Mouse (Mus musculus) gastrocnemius, postnatal 4 days (tissue): ENCODE results near the gene Fam83f. TPM values are rescaled to one million over a fixed set of nuclear protein-coding genes. Genes with fewer than 3 reads are reported as not detected.

Experiments used
- DNase-seq, 2 experiments: peaks; one replicate each; pipeline ENCODE4 v3.0.0; 2021 to 2022; ENCODE audit warnings: low spot score in 2 of 2, mixed read lengths in 2 of 2
- long read RNA-seq, 2 experiments: library from polyadenylated mRNA; stranded (forward); transcript quantifications; one replicate each; pipeline ENCODE4 v2.0.0; 2021
- total RNA-seq, 2 experiments: library from RNA; stranded (reverse); gene quantifications; 2 replicates each; pipeline ENCODE4 v1.2.3; 2021

The Fam83f gene
- total RNA-seq: under 1 TPM; 0.70 to 0.93 TPM
- long read RNA-seq, experiment 1, partial matches to known transcripts: 0 of 2 reads
- long read RNA-seq, experiment 1, other reads (novel, unspliced or antisense): 1 of 2 reads
- long read RNA-seq, experiment 2, partial matches to known transcripts: 1 of 1 reads
- long read RNA-seq, experiment 2, other reads (novel, unspliced or antisense): 0 of 1 reads

DNA sequence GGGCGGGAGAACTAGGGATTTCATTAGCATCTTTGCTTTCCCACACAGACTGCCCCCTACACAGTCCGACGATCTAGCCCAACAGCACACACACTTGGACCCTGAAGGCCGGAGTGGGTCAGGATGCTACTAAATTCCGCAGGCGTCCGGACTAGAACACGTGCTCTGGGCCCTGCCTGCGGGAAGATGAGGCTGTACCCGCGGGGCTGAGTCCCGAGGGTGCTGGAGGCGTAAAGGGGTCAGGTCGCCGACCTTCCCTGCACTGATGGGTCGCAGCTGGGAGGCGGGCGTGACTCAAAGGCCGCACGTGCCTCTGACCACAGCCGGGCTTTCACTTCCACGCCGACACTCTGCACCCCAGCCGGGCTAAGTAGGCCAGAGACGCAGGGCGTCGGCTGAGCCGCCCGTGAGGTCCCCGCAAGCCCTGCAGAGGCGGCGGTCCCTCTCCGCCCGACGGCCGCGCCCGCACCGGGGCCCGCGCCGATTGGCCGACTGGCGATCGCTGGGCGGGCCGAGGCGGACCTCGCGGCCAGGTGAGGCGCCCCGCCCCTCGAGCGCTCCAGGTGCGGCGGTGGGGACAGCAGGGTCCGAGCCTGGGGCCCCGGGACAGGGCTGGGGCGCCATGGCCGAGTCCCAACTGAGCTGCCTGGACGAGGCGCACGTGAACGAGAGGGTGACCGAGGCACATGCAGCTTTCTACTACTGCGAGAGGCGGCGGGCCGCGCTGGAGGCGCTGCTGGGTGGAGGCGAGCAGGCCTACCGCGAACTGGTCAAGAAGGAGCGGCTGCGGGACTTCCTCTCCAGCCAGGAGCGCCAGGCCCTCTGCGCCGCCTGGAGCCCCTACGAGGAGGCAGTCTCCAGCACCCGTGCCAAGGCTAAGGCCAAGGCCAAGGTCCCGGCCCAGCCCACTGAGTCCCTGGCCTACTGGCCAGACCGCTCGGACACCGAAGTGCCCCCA, at the start of gene Fam83f:
Fam83f (plus strand) TSS at position 553 of the 958 bp plus-strand sequence.
- DNase-seq: peak in 1 of 2 experiments; percentile 32

- no peak for DNase-seq
Measured at GRCm38 (mm10) chr15:80623171-80623837, 48.3 kb upstream of the Fam83f start.

DNA sequence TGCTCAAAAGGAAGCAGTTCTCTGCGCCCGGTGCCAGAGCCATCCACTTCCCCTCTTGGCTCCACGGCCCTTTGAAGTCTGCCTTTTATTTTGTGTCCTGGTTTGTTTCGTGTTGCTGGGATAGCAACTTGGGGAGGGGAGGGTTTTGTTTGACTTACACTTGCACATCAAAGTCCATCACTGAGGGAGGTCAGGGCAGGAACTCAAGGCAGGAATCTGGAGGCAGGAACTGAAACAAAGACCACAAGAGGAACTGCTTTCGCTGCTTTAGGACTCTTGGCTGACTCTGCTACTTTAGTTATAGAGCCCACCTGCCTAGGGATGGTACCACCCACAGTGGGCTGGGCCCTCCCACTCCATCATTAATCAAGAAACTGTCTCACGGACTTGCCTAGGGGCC, 45.2 kb upstream of the Fam83f start:
- no peak for DNase-seq

- DNase-seq: no peak
Measured at GRCm38 (mm10) chr15:80630147-80630546, 41.5 kb upstream of the Fam83f start.

DNA sequence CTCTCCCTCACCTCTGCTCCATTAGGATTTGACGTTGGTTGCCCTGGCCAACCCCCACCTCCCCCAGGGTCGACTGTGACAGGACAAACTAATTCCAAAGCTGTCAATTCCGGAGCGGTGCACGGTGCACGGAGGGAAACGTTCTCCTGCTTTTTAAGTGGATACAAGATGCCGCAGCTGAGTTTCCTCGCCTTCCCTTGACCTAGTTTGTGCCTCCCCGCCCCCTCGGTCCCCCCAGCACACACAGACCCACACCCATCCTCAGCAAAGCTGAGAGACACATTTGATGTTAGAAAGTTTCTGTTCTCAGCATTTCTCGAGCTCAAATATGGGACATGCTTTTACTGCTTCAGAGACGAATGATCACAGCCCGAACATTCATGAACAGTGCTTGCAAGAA, 40.9 kb upstream of the Fam83f start:
- DNase-seq: no peak

GRCm38 (mm10) chr15:80631311-80631710, 40.3 kb upstream of the Fam83f start:
- DNase-seq: no peak

GRCm38 (mm10) chr15:80632280-80632893, 39.3 kb upstream of the Fam83f start:
- no peak for DNase-seq

GRCm38 (mm10) chr15:80634391-80635193, 37.1 kb upstream of the Fam83f start:
- no peak for DNase-seq

- no peak for DNase-seq
Measured at GRCm38 (mm10) chr15:80636757-80637372, 34.8 kb upstream of the Fam83f start.

GRCm38 (mm10) chr15:80639071-80639702, 32.5 kb upstream of the Fam83f start:
- no peak for DNase-seq

GRCm38 (mm10) chr15:80639874-80640273, 31.8 kb upstream of the Fam83f start:
- DNase-seq: no peak

DNA sequence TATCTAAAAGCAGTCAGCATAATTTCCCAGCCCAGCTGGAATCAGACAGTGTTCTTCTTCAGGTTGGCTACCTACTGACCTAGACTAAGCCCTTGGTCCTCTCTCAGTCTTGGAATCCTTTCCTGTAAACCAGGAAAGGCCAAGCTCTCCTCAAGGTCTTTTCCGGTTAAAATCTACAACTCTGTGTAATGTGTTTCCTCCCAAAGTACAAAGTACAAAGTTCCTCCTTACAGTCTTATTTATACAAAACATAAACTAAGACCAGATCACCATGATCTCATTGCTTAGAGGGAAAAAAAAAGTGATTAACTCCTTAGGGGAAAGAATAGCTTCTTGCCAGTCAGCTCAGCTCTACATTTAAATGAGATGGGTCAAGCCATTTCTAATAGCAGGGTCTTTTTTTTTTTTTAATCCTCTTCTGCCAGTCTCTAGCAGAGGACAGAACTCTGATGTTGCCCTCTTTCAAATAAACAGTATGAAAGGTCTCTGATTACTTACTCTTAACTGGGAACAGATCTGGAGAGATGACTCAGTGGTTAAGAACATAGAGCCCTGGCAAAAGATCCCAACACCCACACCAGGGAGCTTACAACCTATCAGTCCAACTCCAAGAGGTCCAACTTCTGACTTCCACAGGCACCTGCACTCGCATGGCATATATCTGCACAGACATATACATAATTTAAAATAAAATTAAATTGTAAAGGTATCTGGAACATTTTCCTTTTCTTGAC, 29.8 kb upstream of the Fam83f start:
- no peak for DNase-seq

GRCm38 (mm10) chr15:80645006-80645797, 26.4 kb upstream of the Fam83f start:
- no peak for DNase-seq

- DNase-seq: no peak
Measured at GRCm38 (mm10) chr15:80648977-80649606, 22.6 kb upstream of the Fam83f start.

DNA sequence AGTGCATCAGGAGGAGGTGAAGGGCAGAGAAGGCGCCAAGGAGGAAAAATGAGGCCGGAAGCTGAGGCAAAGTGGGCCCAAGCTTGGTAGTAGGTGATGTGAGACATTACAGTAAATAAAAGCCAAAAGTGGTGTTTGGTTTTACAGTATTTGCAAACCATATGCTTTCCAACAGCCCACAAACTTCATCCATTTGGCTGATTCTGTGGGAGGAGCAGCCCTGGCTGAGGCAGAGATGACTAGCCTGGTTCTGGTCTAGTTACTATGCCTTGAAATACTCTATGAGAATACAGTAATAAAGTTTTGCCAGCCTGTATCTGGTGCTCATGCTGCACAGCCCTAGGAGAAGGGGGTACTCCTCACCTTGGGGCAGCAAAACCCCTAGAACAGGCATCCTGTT, 21.2 kb upstream of the Fam83f start:
- no peak for DNase-seq

- no peak for DNase-seq
Measured at GRCm38 (mm10) chr15:80653865-80654264, 17.8 kb upstream of the Fam83f start.

DNA sequence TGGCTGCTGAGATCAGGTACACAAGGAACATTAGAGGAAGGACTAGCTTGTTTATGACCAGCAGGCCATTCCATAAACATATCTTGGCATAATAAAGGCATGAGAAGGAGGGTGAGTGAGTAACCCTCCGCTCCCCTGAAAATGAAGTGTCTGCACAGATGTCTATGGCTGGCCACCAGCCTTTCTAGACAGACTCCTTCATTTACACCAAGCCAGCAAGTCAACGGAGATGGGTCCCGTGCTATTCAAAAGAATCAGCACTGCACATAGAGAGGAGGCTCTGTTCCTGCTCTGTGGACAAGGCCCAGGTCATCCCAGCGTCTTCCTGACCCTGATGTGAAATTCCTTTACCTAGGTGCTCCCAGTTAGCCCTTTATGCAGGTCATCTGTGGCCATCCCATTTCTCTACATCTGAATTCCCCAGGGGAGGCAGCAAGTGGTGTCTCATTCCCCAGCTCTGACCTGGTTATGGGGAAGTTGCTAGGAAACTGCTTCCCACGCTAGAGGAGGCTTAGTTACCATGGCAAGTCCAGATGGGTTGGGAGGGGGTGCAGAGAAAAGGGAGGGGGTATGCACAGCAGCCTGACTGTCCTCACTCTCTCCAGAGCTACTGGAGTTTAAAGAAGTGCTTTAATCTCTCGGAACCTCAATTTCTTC, 12.7 kb upstream of the Fam83f start:
- DNase-seq: no peak
